Mouse (Mus musculus) neural tube, embryonic 14.5 days (tissue): Measurements from ENCODE around the gene Rtn4rl2. TPM values are rescaled to one million over a fixed set of nuclear protein-coding genes. Genes with fewer than 3 reads are reported as not detected.
A peak's percentile ranks its signal among the peaks of the same experiment; 100 is the strongest.

Experiments used
- ATAC-seq: fragments of 200-750 bp; cut with Nextera tagmentation; 2 replicates; pipeline ENCODE4 v1.8.0; 2017; ENCODE audit warnings: low read depth, mild to moderate bottlenecking, moderate TSS enrichment, moderate library complexity
- H3K27ac ChIP-seq: fragments of 300-500 bp; sonication (generic); 2 replicates; pipeline ENCODE4 v1.5.1; 2014; ENCODE audit warnings: low read depth, mild to moderate bottlenecking, control low read depth, low read length, moderate library complexity, mixed read lengths
- H3K27me3 ChIP-seq: fragments of 300-500 bp; sonication (generic); 2 replicates; pipeline ENCODE4 v1.6.1; 2014; ENCODE audit warnings: low read length; ENCODE audit not compliant: control insufficient read depth, insufficient read depth
- H3K36me3 ChIP-seq: fragments of 300-500 bp; sonication (generic); 2 replicates; pipeline ENCODE4 v1.6.1; 2014; ENCODE audit warnings: low read length, mixed read lengths; ENCODE audit not compliant: control insufficient read depth, insufficient read depth
- H3K4me1 ChIP-seq: fragments of 300-500 bp; sonication (generic); 2 replicates; pipeline ENCODE4 v1.6.1; 2014; ENCODE audit warnings: low read length; ENCODE audit not compliant: control insufficient read depth, insufficient read depth
- H3K4me2 ChIP-seq: fragments of 300-500 bp; sonication (generic); 2 replicates; pipeline ENCODE4 v1.6.1; 2014; ENCODE audit warnings: mild to moderate bottlenecking, low read depth, low read length, control low read depth
- H3K4me3 ChIP-seq: fragments of 300-500 bp; sonication (generic); 2 replicates; pipeline ENCODE4 v1.5.1; 2014; ENCODE audit warnings: low read depth, low read length, control low read depth, mixed read lengths
- H3K9ac ChIP-seq: fragments of 300-500 bp; sonication (generic); replicated peaks from 2 replicates; pipeline ENCODE4 v1.6.1; 2014; ENCODE audit warnings: low read depth, mild to moderate bottlenecking, control low read depth, low read length, mixed read lengths
- H3K9me3 ChIP-seq: fragments of 300-500 bp; sonication (generic); 2 replicates; pipeline ENCODE4 v1.6.1; 2016; ENCODE audit warnings: low read length; ENCODE audit not compliant: control insufficient read depth
- WGBS: fragments of 180-500 bp; shearing (Covaris S2); extraction: QIAGEN DNeasy Blood & Tissue Kit; methylation state at CpG from one replicate; pipeline ENCODE4 v1.1.7; 2014; 5-methylcytosine and 5-hydroxymethylcytosine counted together
- polyA plus RNA-seq: library from polyadenylated mRNA; unstranded; fragments of >200 nt; fragmentation: Nextera tagmentation; extraction: Ambion mirVana; gene quantifications from 2 replicates; pipeline ENCODE4 v1.2.1, GENCODE M21; 2014

The Rtn4rl2 gene
- polyA plus RNA-seq, 1 experiment from 2014 or later: 1.8 TPM

GRCm38 (mm10) chr2:84841905-84842304 lies 44.6 kb downstream of the Rtn4rl2 start:
- no peak for ATAC-seq
- peaks cover 15% of the 10 kb centered on the region for H3K4me1 ChIP-seq
- no peak overlapping the region for H3K4me2 ChIP-seq

GRCm38 (mm10) chr2:84840748-84841563 lies 45.6 kb downstream of the Rtn4rl2 start:
- Histone ChIP-seq H3K4me3 (peak overlapping the region; percentile 48), H3K9ac (peak overlapping the region; percentile 25), H3K36me3 (no peaks in the 10 kb centered on the region), H3K27me3 (peaks cover 27% of the 10 kb centered on the region; the same call in 1 of the 2 replicates), H3K27ac (no peak overlapping the region), H3K4me1 (peaks cover 15% of the 10 kb centered on the region), H3K9me3 (no peaks in the 10 kb centered on the region), H3K4me2 (peak overlapping the region; percentile 96)
- ATAC-seq: peak; percentile 35; the same call in 1 of the 2 replicates
- 8% methylated on average over 17 of the region's 17 CpGs for WGBS

More at GRCm38 (mm10) chr2:84841905-84842304, 44.6 kb downstream of the Rtn4rl2 start:
- H3K27me3 ChIP-seq: peaks cover 27% of the 10 kb centered on the region; the same call in 1 of the 2 replicates
- H3K36me3 ChIP-seq: no peaks in the 10 kb centered on the region
- H3K9me3 ChIP-seq: no peaks in the 10 kb centered on the region
- H3K4me3 ChIP-seq: no peak overlapping the region
- H3K9ac ChIP-seq: no peak overlapping the region
- no peak overlapping the region for H3K27ac ChIP-seq

GRCm38 (mm10) chr2:84840016-84840747 lies 46.3 kb downstream of the Rtn4rl2 start:
- H3K27ac ChIP-seq: no peak overlapping the region
- peak overlapping the region; percentile 25 for H3K9ac ChIP-seq
- H3K4me2 ChIP-seq: peak overlapping the region; percentile 96
- no peaks in the 10 kb centered on the region for H3K36me3 ChIP-seq
- H3K27me3 ChIP-seq: peaks cover 27% of the 10 kb centered on the region; the same call in 1 of the 2 replicates
- peak; percentile 85 for ATAC-seq
- WGBS: under 1% methylated on average over 50 of the region's 54 CpGs
- H3K4me3 ChIP-seq: peak overlapping the region; percentile 48
- peaks cover 15% of the 10 kb centered on the region for H3K4me1 ChIP-seq
- H3K9me3 ChIP-seq: no peaks in the 10 kb centered on the region

- H3K36me3 ChIP-seq: no peaks in the 10 kb centered on the region
- peak overlapping the region; percentile 48 for H3K4me3 ChIP-seq
- H3K9me3 ChIP-seq: no peaks in the 10 kb centered on the region
- H3K9ac ChIP-seq: peak overlapping the region; percentile 25
- peak overlapping the region; percentile 96 for H3K4me2 ChIP-seq
- ATAC-seq: peak; percentile 1; the same call in 1 of the 2 replicates
- peaks cover 15% of the 10 kb centered on the region for H3K4me1 ChIP-seq
- WGBS: under 1% methylated on average over 47 of the region's 47 CpGs
- no peak overlapping the region for H3K27ac ChIP-seq
- peaks cover 27% of the 10 kb centered on the region; the same call in 1 of the 2 replicates for H3K27me3 ChIP-seq
Measured at GRCm38 (mm10) chr2:84838993-84839980, 47.2 kb downstream of the Rtn4rl2 start.

GRCm38 (mm10) chr2:84838593-84838949 lies 47.9 kb downstream of the Rtn4rl2 start, which contains the start of gene Slc43a1:
TSS of gene Slc43a1 (plus strand) at chr2:84838850.
- no peaks in the 10 kb centered on the region for H3K36me3 ChIP-seq
- H3K4me1 ChIP-seq: peaks cover 15% of the 10 kb centered on the region
- H3K27me3 ChIP-seq: peaks cover 27% of the 10 kb centered on the region; the same call in 1 of the 2 replicates
- ATAC-seq: no peak
- H3K27ac ChIP-seq: no peak within 1 kb of the TSS
- peak within 1 kb of the TSS; percentile 48 for H3K4me3 ChIP-seq
- 17% methylated on average over 10 of the region's 10 CpGs for WGBS
- no peaks in the 10 kb centered on the region for H3K9me3 ChIP-seq
- H3K4me2 ChIP-seq: peak within 1 kb of the TSS; percentile 96
- H3K9ac ChIP-seq: peak within 1 kb of the TSS; percentile 25; the same call in 1 of the 2 replicates

GRCm38 (mm10) chr2:84837817-84838592 lies 48.5 kb downstream of the Rtn4rl2 start:
- no peak overlapping the region for H3K4me2 ChIP-seq
- no peak for ATAC-seq
- H3K9ac ChIP-seq: no peak overlapping the region
- peaks cover 27% of the 10 kb centered on the region; the same call in 1 of the 2 replicates for H3K27me3 ChIP-seq
- WGBS: 34% methylated on average over 9 of the region's 9 CpGs
- peaks cover 15% of the 10 kb centered on the region for H3K4me1 ChIP-seq
- no peaks in the 10 kb centered on the region for H3K9me3 ChIP-seq
- no peak overlapping the region for H3K4me3 ChIP-seq
- no peak overlapping the region for H3K27ac ChIP-seq
- no peaks in the 10 kb centered on the region for H3K36me3 ChIP-seq

GRCm38 (mm10) chr2:84837107-84837506 lies 49.4 kb downstream of the Rtn4rl2 start:
- peaks cover 15% of the 10 kb centered on the region for H3K4me1 ChIP-seq
- ATAC-seq: no peak
- no peak overlapping the region for H3K27ac ChIP-seq
- WGBS: 67% methylated on average over 8 of the region's 8 CpGs
- H3K4me3 ChIP-seq: no peak overlapping the region
- no peaks in the 10 kb centered on the region for H3K36me3 ChIP-seq
- H3K9ac ChIP-seq: no peak overlapping the region
- peaks cover 27% of the 10 kb centered on the region; the same call in 1 of the 2 replicates for H3K27me3 ChIP-seq
- no peak overlapping the region for H3K4me2 ChIP-seq
- H3K9me3 ChIP-seq: no peaks in the 10 kb centered on the region
